Mouse (Mus musculus) bone marrow macrophage, adult 2 months (primary cell): ENCODE data around the gene Drc3.

ENCODE experiments used
- CTCF ChIP-seq: IDR thresholded peaks from 2 replicates; pipeline ENCODE4 v1.5.1; 2012; ENCODE audit warnings: low read depth, mild to moderate bottlenecking, low read length, moderate library complexity
- POLR2A ChIP-seq: IDR thresholded peaks from 2 replicates; pipeline ENCODE4 v1.6.1; 2012; ENCODE audit warnings: mild to moderate bottlenecking, low read depth, low read length, borderline replicate concordance

DNA sequence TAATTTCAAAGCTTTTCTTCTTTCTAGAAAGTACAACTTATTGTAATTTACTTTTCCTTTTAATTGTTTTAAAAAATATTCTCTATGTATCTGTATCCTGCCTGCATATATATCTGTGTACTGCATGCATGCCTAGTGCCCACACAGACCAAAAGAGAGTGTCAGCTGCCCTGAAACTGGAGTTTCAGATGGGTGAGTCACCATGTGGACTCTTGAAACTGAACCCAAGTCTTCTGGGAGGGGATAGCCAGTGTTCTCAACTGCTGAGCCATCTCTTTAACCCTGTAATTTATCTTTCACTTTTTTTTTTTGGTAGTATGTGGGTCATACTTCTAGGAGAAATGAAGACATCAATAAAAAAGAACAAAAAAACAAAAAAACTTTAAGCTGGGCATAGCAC, 29.4 kb upstream of the Drc3 start:
- TF ChIP-seq POLR2A (no peak), CTCF (no peak)
